ENCODE assay signal across 13 mouse cellular contexts in the genomic region with DNA sequence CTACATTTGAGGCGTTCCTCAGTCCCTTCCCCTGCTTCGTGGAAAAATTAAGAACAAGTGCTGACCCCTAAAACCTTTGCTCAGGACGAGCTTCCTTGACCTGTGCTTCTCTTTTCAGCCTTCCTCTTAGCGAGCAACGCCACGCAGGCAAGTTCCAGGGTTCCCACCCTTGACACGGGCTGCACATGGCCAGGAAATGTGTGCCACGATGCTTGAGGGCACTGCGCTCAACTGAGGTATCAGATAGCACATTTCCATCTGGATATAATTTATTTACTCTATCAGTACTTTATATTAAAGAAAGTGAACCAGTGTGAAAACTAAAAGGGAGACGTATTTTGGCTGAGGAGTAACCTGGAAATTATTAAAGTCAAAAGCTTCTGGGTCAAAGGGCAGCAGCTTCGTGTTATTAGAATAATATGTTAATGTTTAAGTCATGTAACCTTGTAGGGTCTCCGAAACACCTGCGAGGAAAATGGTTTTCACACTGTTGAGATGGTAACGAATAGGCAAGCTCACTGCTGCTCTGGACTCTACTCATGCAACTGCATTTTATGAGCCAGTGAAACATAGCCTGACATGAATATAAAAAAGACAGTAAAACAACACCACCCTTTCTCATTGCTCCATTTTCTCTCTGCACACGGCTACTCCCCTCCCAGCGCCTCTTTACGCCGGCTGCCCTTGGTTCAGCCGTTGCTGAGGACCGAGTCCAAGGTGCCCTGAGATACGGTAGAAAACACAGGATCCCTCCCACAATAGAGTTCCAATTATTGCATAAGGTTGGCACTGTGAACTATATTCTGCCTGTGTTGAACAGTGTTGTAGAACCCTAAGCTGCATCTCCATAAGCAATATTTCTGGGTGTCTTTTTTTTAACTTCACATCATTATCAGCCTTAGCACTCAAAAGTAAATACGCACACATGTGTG.
DNase-seq lines count a peak whose midpoint lies in the region; ATAC-seq lines count a peak whose summit lies in the region.
"Had no signal": no experiment of that assay in that cellular context is flagged by ENCODE, and none has a peak within 500 bp of the region (broad histone marks: within the 10 kb centered on the region; RNA-seq: fewer than 3 reads in every experiment).

No protein-coding gene starts in this region.

- no peaks in the 10 kb centered on the region for H3K9me3 ChIP-seq in hindbrain, embryonic 12.5 days (replicated peaks)
- H3K9me3 ChIP-seq in hindbrain, embryonic 14.5 days (ENCODE audit: control insufficient read depth, low read length): no peaks in the 10 kb centered on the region
- no peaks in the 10 kb centered on the region for H3K9me3 ChIP-seq in embryonic facial prominence, embryonic 11.5 days (replicated peaks; ENCODE audit: control insufficient read depth, low read length)
- H3K9me3 ChIP-seq in limb, embryonic 12.5 days: no peaks in the 10 kb centered on the region
- H3K9me3 ChIP-seq: liver, embryonic 12.5 days had no signal

- no peaks in the 10 kb centered on the region for H3K4me1 ChIP-seq in hindbrain, embryonic 12.5 days
- no peaks in the 10 kb centered on the region for H3K4me1 ChIP-seq in hindbrain, embryonic 14.5 days (replicated peaks; ENCODE audit: control insufficient read depth, insufficient read depth, low read length)
- no peaks in the 10 kb centered on the region; the same call in 1 of the 2 replicates for H3K4me1 ChIP-seq in embryonic facial prominence, embryonic 11.5 days (ENCODE audit: control insufficient read depth, insufficient read depth, low read length)
- H3K4me1 ChIP-seq in limb, embryonic 12.5 days (replicated peaks): peaks cover 28% of the 10 kb centered on the region
- H3K4me1 ChIP-seq: liver, embryonic 12.5 days had no signal

- no peak overlapping the region for H3K4me2 ChIP-seq in hindbrain, embryonic 12.5 days (replicated peaks)
- H3K4me2 ChIP-seq in hindbrain, embryonic 14.5 days (replicated peaks): no peak overlapping the region
- no peak overlapping the region for H3K4me2 ChIP-seq in embryonic facial prominence, embryonic 11.5 days (ENCODE audit: low read depth, low read length)
- H3K4me2 ChIP-seq in limb, embryonic 12.5 days: peak overlapping the region; percentile 16; the same call in 1 of the 2 replicates
- H3K4me2 ChIP-seq: liver, embryonic 12.5 days had no signal

- H3K9ac ChIP-seq in hindbrain, embryonic 12.5 days: no peak overlapping the region
- no peak overlapping the region for H3K9ac ChIP-seq in hindbrain, embryonic 14.5 days
- H3K9ac ChIP-seq in embryonic facial prominence, embryonic 11.5 days (replicated peaks; ENCODE audit: low read length): no peak overlapping the region
- no peak overlapping the region for H3K9ac ChIP-seq in limb, embryonic 12.5 days (replicated peaks)
- H3K9ac ChIP-seq: liver, embryonic 12.5 days had no signal

- H3K36me3 ChIP-seq in hindbrain, embryonic 12.5 days: no peaks in the 10 kb centered on the region
- no peaks in the 10 kb centered on the region for H3K36me3 ChIP-seq in hindbrain, embryonic 14.5 days (replicated peaks; ENCODE audit: control insufficient read depth, insufficient read depth)
- no peaks in the 10 kb centered on the region for H3K36me3 ChIP-seq in embryonic facial prominence, embryonic 11.5 days (replicated peaks; ENCODE audit: control insufficient read depth, insufficient read depth, low read depth, low read length)
- no peaks in the 10 kb centered on the region for H3K36me3 ChIP-seq in limb, embryonic 12.5 days
- H3K36me3 ChIP-seq: liver, embryonic 12.5 days had no signal

- DNase-seq in hindbrain, embryonic 14.5 days (ENCODE audit: low spot score): no peak
- peak; percentile 89 for DNase-seq in embryonic facial prominence, embryonic 11.5 days (ENCODE audit: low spot score)
- DNase-seq in kidney, adult 9 months: peak; percentile 63
- DNase-seq in heart, postnatal 4 days: no peak
- DNase-seq in left cerebral cortex, adult 18-20 months (ENCODE audit: low spot score in 2 of 2): no peak
- DNase-seq in thymus, postnatal 36 days: no peak
- DNase-seq: adrenal gland, adult 8-10 months; cerebellum, adult 2 months had no signal

- no peak overlapping the region for H3K4me3 ChIP-seq in hindbrain, embryonic 12.5 days
- H3K4me3 ChIP-seq in hindbrain, embryonic 14.5 days (replicated peaks; ENCODE audit: low read length): no peak overlapping the region
- no peak overlapping the region for H3K4me3 ChIP-seq in embryonic facial prominence, embryonic 11.5 days (ENCODE audit: low read depth, low read length)
- no peak overlapping the region for H3K4me3 ChIP-seq in limb, embryonic 12.5 days (replicated peaks)
- H3K4me3 ChIP-seq: liver, embryonic 12.5 days had no signal

- peak overlapping the region; percentile 19; the same call in 1 of the 2 replicates for H3K27ac ChIP-seq in hindbrain, embryonic 12.5 days
- no peak overlapping the region for H3K27ac ChIP-seq in hindbrain, embryonic 14.5 days
- 0 out of 2 replicates have a peak overlapping the region, but pooled peaks have one; percentile 61 for H3K27ac ChIP-seq in embryonic facial prominence, embryonic 11.5 days (replicated peaks; ENCODE audit: low read depth, low read length)
- H3K27ac ChIP-seq in limb, embryonic 12.5 days: peak overlapping the region; percentile 71
- H3K27ac ChIP-seq: liver, embryonic 12.5 days; stomach, postnatal 0 days had no signal

- WGBS in hindbrain, embryonic 12.5 days: 80% methylated on average over 22 of the region's 22 CpGs
- 83% methylated on average over 22 of the region's 22 CpGs for WGBS in hindbrain, embryonic 14.5 days
- WGBS in embryonic facial prominence, embryonic 11.5 days: 38% methylated on average over 22 of the region's 22 CpGs
- 26% methylated on average over 22 of the region's 22 CpGs for WGBS in limb, embryonic 12.5 days

- ATAC-seq in hindbrain, embryonic 12.5 days (ENCODE audit: low FRiP score): no peak
- ATAC-seq in hindbrain, embryonic 14.5 days (ENCODE audit: low FRiP score): no peak
- ATAC-seq in embryonic facial prominence, embryonic 11.5 days (replicated peaks; ENCODE audit: insufficient number of reproducible peaks, low FRiP score, low TSS enrichment, low read depth): peak; percentile 79
- ATAC-seq in limb, embryonic 12.5 days (ENCODE audit: insufficient number of reproducible peaks, insufficient read depth, low FRiP score, low TSS enrichment, low read depth): peak; percentile 83
- ATAC-seq: forebrain, embryonic 16.5 days; liver, embryonic 12.5 days had no signal

- H3K27me3 ChIP-seq in hindbrain, embryonic 12.5 days: no peaks in the 10 kb centered on the region
- no peaks in the 10 kb centered on the region for H3K27me3 ChIP-seq in hindbrain, embryonic 14.5 days (ENCODE audit: control insufficient read depth, insufficient read depth, low read length)
- no peaks in the 10 kb centered on the region for H3K27me3 ChIP-seq in embryonic facial prominence, embryonic 11.5 days (ENCODE audit: control insufficient read depth, insufficient read depth, low read length)
- H3K27me3 ChIP-seq in limb, embryonic 12.5 days: no peaks in the 10 kb centered on the region
- H3K27me3 ChIP-seq: liver, embryonic 12.5 days had no signal

Comparison
In these comparisons a context has a peak if more than half of its experiments do, and no peak if none do; other contexts are left out.
1. ATAC-seq: peak in embryonic facial prominence, embryonic 11.5 days (single experiment) and limb, embryonic 12.5 days (single experiment); none in hindbrain, embryonic 12.5 days (single experiment) and hindbrain, embryonic 14.5 days (single experiment).
2. DNase-seq: peak in embryonic facial prominence, embryonic 11.5 days (single experiment) and kidney, adult 9 months (single experiment); none in hindbrain, embryonic 14.5 days (single experiment), heart, postnatal 4 days (single experiment), left cerebral cortex, adult 18-20 months (0 of 2) and thymus, postnatal 36 days (0 of 2).